Mouse (Mus musculus) limb, embryonic 11.5 days (tissue): ENCODE measurements around the gene Clasp2. TPM values are rescaled to one million over a fixed set of nuclear protein-coding genes. Genes with fewer than 3 reads are reported as not detected.

Experiments
- ATAC-seq: fragments of 200-750 bp; cut with Nextera tagmentation; 2 replicates; pipeline ENCODE4 v1.8.0; 2017; ENCODE audit warnings: low read depth; ENCODE audit not compliant: insufficient number of reproducible peaks, low FRiP score, low TSS enrichment
- DNase-seq: peaks from one replicate; pipeline ENCODE4 v3.0.0-alpha.2; 2015; ENCODE audit warnings: low spot score
- H3K27ac ChIP-seq: fragments of 300-500 bp; sonication (generic); replicated peaks from 2 replicates; pipeline ENCODE4 v1.5.1; 2014; ENCODE audit warnings: low read depth, mild to moderate bottlenecking, low read length
- H3K27me3 ChIP-seq: fragments of 300-500 bp; sonication (generic); 2 replicates; pipeline ENCODE4 v1.6.1; 2014; ENCODE audit warnings: mild to moderate bottlenecking, low read length, mixed read lengths; ENCODE audit not compliant: control insufficient read depth, insufficient read depth
- H3K36me3 ChIP-seq: fragments of 300-500 bp; sonication (generic); 2 replicates; pipeline ENCODE4 v1.6.1; 2014; ENCODE audit warnings: mild to moderate bottlenecking, low read length, moderate library complexity, mixed read lengths; ENCODE audit not compliant: control insufficient read depth, insufficient read depth
- H3K4me1 ChIP-seq: fragments of 300-500 bp; sonication (generic); 2 replicates; pipeline ENCODE4 v1.6.1; 2014; ENCODE audit warnings: low read length, mixed read lengths; ENCODE audit not compliant: control insufficient read depth, insufficient read depth
- H3K4me2 ChIP-seq: fragments of 300-500 bp; sonication (generic); 2 replicates; pipeline ENCODE4 v1.6.1; 2014; ENCODE audit warnings: low read depth, mild to moderate bottlenecking, moderate library complexity; ENCODE audit not compliant: severe bottlenecking
- H3K4me3 ChIP-seq: fragments of 300-500 bp; sonication (generic); 2 replicates; pipeline ENCODE4 v1.5.1; 2014; ENCODE audit warnings: low read depth, low read length
- H3K9ac ChIP-seq: fragments of 300-500 bp; sonication (generic); 2 replicates; pipeline ENCODE4 v1.6.1; 2014; ENCODE audit warnings: mild to moderate bottlenecking, low read length
- H3K9me3 ChIP-seq: fragments of 300-500 bp; sonication (generic); 2 replicates; pipeline ENCODE4 v1.6.1; 2016; ENCODE audit warnings: low read length; ENCODE audit not compliant: control insufficient read depth
- WGBS: fragments of 180-500 bp; shearing (Covaris S2); extraction: QIAGEN DNeasy Blood & Tissue Kit; methylation state at CpG from one replicate; pipeline ENCODE4 v1.1.7; 2014; 5-methylcytosine and 5-hydroxymethylcytosine counted together
- polyA plus RNA-seq: library from polyadenylated mRNA; unstranded; fragments of >200 nt; fragmentation: Nextera tagmentation; extraction: Ambion mirVana; gene quantifications from 2 replicates; pipeline ENCODE4 v1.2.1, GENCODE M21; 2014

Clasp2 gene
- polyA plus RNA-seq, 1 experiment from 2014 or later = 29.6 TPM

- WGBS = 89% methylated on average over 5 of the region's 5 CpGs
- Histone ChIP-seq H3K27me3 (no peaks in the 10 kb centered on the region), H3K4me2 (no peak overlapping the region), H3K27ac (no peak overlapping the region), H3K9me3 (no peaks in the 10 kb centered on the region), H3K4me3 (no peak overlapping the region), H3K4me1 (no peaks in the 10 kb centered on the region), H3K36me3 (no peaks in the 10 kb centered on the region), H3K9ac (no peak overlapping the region)
- ATAC-seq = no peak
- no peak for DNase-seq
These were observed 71.8 kb downstream of the Clasp2 start for GRCm38 (mm10) chr9:113813086-113813485.

DNA sequence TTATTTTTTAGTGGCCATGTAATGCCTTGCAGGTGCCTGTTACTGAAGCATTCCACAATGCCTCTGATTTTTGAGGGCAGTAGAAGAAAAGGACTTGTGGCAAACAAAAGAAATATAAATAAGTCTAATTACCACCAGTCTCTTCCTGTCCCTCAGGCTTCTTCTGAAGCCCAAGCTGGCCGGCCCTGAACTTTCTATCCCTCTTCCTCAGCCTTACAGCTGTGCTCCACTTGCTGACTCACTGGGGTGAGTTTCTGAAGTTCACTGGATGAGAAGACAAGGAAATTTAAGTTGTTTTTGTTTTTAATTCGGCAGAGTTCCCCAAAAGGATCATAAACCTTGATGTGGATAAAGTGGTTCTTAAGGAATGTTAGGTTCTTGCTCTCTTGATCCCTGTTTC lies 74.6 kb downstream of the Clasp2 start:
- no peak overlapping the region for H3K4me3 ChIP-seq
- H3K9me3 ChIP-seq = no peaks in the 10 kb centered on the region
- DNase-seq (no peak), ATAC-seq (no peak)
- H3K36me3 ChIP-seq = no peaks in the 10 kb centered on the region
- H3K4me2 ChIP-seq = no peak overlapping the region
- no peak overlapping the region for H3K27ac ChIP-seq
- H3K9ac ChIP-seq = no peak overlapping the region
- H3K4me1 ChIP-seq = no peaks in the 10 kb centered on the region
- H3K27me3 ChIP-seq = no peaks in the 10 kb centered on the region
- 72% methylated on average over 2 of the region's 2 CpGs for WGBS

DNA sequence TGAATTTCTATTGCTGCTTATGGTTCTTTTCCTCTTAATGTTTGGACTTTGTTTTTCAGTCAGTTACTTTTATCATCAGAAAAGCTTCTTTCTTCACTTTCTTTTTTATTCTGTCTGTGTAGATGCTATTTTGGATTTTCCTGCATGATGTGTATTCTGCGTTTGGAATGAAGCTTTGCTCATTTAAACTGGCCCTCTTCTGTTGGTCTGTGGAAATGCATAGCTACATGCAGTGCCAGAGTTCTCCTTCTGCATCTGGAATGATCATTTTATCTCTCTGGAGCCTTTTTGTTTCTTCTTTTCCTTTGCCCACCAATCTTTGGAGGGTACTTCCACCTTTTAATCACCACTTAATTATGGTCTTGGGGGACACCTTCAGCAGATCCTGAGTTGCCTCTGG lies 80.9 kb downstream of the Clasp2 start:
- H3K9ac ChIP-seq = no peak overlapping the region
- 91% methylated on average over 1 of the region's 1 CpGs for WGBS

DNA sequence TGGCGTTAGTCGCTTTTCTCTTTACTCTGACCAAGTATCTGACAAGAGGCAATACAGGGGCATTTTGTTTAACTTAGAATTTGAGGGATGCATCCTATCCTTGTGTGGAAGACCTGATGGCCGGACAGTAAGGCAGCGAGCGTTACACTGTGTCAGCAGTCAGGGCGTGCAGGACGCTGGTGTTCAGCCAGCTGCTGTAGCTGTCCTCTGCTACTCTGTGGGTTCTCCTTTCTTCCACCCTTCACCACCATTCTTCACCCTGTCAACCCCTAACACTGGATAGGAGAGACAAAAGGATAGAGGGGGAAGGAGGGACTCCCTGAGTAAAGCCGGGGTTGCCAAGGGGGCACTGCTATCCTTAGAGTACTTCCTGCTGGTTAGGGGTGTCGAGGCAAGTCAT lies 87.4 kb downstream of the Clasp2 start:
- no peaks in the 10 kb centered on the region for H3K27me3 ChIP-seq
- H3K27ac ChIP-seq = no peak overlapping the region
- 92% methylated on average over 9 of the region's 9 CpGs for WGBS
- no peak overlapping the region for H3K4me2 ChIP-seq
- DNase-seq (no peak), ATAC-seq (no peak)
- no peak overlapping the region for H3K9ac ChIP-seq
- no peaks in the 10 kb centered on the region for H3K4me1 ChIP-seq
- H3K9me3 ChIP-seq = no peaks in the 10 kb centered on the region
- H3K4me3 ChIP-seq = no peak overlapping the region
- no peaks in the 10 kb centered on the region for H3K36me3 ChIP-seq

More for the DNA sequence above, 80.9 kb downstream of the Clasp2 start:
- ATAC-seq (no peak), DNase-seq (no peak)
- Histone ChIP-seq H3K9me3 (no peaks in the 10 kb centered on the region), H3K4me1 (no peaks in the 10 kb centered on the region), H3K36me3 (no peaks in the 10 kb centered on the region), H3K4me2 (no peak overlapping the region), H3K27ac (no peak overlapping the region), H3K4me3 (no peak overlapping the region), H3K27me3 (no peaks in the 10 kb centered on the region)

DNA sequence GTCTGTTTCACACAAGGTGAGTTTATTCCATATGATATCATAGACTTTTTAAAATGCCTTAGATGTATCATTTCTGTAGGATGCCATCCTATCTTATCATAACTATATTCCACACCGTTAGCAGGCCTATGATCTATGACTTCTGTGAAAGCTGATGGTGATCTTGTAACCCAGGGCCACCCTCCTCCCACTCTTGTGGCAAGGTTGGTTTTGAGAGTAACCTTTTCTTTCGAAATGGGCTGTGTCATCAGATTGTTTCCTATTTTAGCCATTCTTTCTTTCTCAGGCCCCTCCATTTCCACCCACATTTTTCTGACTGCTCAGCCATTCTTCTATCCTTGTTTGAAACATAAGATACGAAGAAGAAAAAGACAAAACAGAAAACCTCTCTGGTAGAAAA lies 88.9 kb downstream of the Clasp2 start:
- Histone ChIP-seq H3K27me3 (no peaks in the 10 kb centered on the region), H3K27ac (no peak overlapping the region), H3K9ac (no peak overlapping the region), H3K36me3 (no peaks in the 10 kb centered on the region), H3K4me1 (no peaks in the 10 kb centered on the region), H3K4me2 (no peak overlapping the region), H3K4me3 (no peak overlapping the region), H3K9me3 (no peaks in the 10 kb centered on the region)
- no peak for DNase-seq
- no peak for ATAC-seq
- 95% methylated on average over 3 of the region's 3 CpGs for WGBS

- Histone ChIP-seq H3K4me3 (no peak overlapping the region), H3K9ac (no peak overlapping the region), H3K27ac (no peak overlapping the region), H3K9me3 (no peaks in the 10 kb centered on the region), H3K4me1 (no peaks in the 10 kb centered on the region), H3K36me3 (no peaks in the 10 kb centered on the region), H3K4me2 (no peak overlapping the region), H3K27me3 (no peaks in the 10 kb centered on the region)
- ATAC-seq (no peak), DNase-seq (no peak)
- WGBS = 94% methylated on average over 7 of the region's 7 CpGs
These were observed 92.2 kb downstream of the Clasp2 start for GRCm38 (mm10) chr9:113833481-113833880.

DNA sequence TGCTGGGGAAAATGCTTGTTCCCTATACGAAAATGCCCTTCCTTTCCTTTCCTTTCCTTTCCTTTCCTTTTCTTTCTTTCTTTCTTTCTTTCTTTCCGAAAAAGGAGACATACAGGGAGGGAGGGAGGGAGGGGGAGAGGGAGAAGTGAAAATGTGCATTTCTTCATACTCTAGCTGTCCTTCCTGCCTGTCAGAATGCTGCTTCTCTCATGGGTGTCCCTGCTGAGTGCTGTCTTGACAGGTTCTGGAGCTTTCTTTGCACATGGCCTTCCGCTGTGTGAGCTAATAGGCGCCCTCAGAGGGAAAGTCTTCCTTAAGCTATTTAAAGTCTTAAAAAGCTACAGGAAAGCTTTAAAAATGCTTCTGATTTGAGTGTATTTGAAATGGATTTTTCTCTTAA lies 95.7 kb downstream of the Clasp2 start:
- H3K36me3 ChIP-seq = no peaks in the 10 kb centered on the region; the same call in 1 of the 2 replicates
- no peak for ATAC-seq
- 87% methylated on average over 4 of the region's 4 CpGs for WGBS

GRCm38 (mm10) chr9:113837461-113837860 lies 96.2 kb downstream of the Clasp2 start:
- Histone ChIP-seq H3K4me1 (no peaks in the 10 kb centered on the region), H3K27ac (no peak overlapping the region), H3K9ac (no peak overlapping the region), H3K27me3 (no peaks in the 10 kb centered on the region), H3K36me3 (no peaks in the 10 kb centered on the region; the same call in 1 of the 2 replicates), H3K4me2 (no peak overlapping the region), H3K4me3 (no peak overlapping the region), H3K9me3 (no peaks in the 10 kb centered on the region)
- ATAC-seq (no peak), DNase-seq (no peak)
- WGBS = 97% methylated on average over 5 of the region's 5 CpGs

More for the DNA sequence above, 95.7 kb downstream of the Clasp2 start:
- Histone ChIP-seq H3K27me3 (no peaks in the 10 kb centered on the region), H3K27ac (no peak overlapping the region), H3K4me1 (no peaks in the 10 kb centered on the region), H3K9me3 (no peaks in the 10 kb centered on the region), H3K9ac (no peak overlapping the region), H3K4me3 (no peak overlapping the region), H3K4me2 (no peak overlapping the region)
- no peak for DNase-seq

DNA sequence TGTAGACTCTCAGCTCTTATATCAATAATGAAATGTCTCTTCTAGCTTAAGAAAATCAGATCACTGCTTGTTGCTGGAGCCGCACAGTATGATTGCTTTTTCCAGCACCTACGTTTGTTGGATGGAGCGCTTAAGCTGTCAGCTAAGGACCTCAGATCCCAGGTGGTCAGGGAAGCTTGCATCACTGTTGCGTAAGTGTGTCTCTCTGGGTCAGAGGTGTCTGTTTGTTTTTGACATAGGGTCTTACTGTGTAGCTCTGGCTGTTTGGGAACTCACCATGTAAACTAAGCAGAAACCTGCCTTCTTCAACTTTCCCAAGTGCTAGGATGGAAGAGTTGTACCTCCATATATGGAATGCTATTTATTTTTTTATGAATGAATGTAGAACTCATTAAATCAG lies 102.8 kb downstream of the Clasp2 start:
- ATAC-seq = no peak
- WGBS = 90% methylated on average over 4 of the region's 4 CpGs
- no peak overlapping the region for H3K9ac ChIP-seq

More for the DNA sequence above, 102.8 kb downstream of the Clasp2 start:
- Histone ChIP-seq H3K4me2 (no peak overlapping the region), H3K9me3 (no peaks in the 10 kb centered on the region), H3K27ac (no peak overlapping the region), H3K4me3 (no peak overlapping the region), H3K27me3 (no peaks in the 10 kb centered on the region), H3K36me3 (no peaks in the 10 kb centered on the region; the same call in 1 of the 2 replicates), H3K4me1 (no peaks in the 10 kb centered on the region)
- no peak for DNase-seq
